Mouse (Mus musculus) thymus, adult 2 months (tissue): ENCODE measurements around the gene Slc35e3.

Experiments used
- CTCF ChIP-seq: fragments of 200-500 bp; IDR thresholded peaks from 2 replicates; pipeline ENCODE4 v1.5.1; 2012; ENCODE audit warnings: mild to moderate bottlenecking, control low read depth, low read length, moderate library complexity, borderline replicate concordance; ENCODE audit not compliant: control insufficient read depth, poor library complexity, insufficient read depth; ENCODE audit errors: extremely low read depth
- POLR2A ChIP-seq: fragments of 200-500 bp; IDR thresholded peaks from 2 replicates; pipeline ENCODE4 v1.6.1; 2012; ENCODE audit warnings: mild to moderate bottlenecking, low read length, control low read depth, moderate library complexity; ENCODE audit not compliant: control insufficient read depth, poor library complexity, insufficient read depth; ENCODE audit errors: extremely low read depth

DNA sequence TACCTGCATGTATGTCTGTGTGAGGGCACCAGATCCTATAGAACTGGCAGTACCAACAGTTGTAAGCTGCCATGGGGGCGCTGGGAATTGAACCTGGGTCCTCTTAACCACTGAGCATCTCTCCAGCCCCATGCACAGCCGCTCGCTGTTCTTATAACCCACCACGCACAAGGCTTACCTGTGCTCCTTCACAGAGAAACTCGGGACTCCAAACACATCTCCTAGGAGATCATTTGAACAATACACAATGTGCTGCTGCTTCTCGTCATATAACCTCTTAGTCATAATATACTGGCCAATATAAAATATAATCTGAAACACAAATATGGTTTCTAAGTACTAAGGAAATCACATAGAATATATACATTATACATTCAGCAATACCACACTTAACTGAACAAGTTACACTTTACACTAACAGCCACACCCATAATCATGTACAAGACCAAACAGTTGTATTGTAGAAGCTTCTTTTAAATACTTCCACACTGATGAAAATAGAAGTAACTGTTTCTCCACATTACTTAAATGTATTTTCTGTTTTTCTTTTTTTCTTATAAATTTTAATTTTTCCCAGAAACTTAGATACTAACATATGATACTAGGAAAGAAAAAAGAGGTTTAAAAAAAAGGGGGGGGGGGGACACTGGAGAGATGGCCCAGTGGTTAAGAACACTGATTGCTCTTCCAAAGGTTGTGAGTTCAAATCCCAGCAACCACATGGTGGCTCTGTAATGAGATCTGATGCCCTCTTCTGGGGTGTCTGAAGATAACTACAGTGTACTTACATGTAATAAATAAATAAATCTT lies 43.9 kb downstream of the Slc35e3 start:
- TF ChIP-seq CTCF: no peak
- TF ChIP-seq POLR2A: no peak
